Mouse (Mus musculus) naive thymus-derived CD4-positive, alpha-beta T cell, adult 2 months (primary cell): ENCODE measurements around the gene Vmn1r229.

Source experiments
- DNase-seq: peaks from one replicate; pipeline ENCODE4 v3.0.0-alpha.2; 2011; ENCODE audit warnings: low read depth

Gene Vmn1r229

DNA sequence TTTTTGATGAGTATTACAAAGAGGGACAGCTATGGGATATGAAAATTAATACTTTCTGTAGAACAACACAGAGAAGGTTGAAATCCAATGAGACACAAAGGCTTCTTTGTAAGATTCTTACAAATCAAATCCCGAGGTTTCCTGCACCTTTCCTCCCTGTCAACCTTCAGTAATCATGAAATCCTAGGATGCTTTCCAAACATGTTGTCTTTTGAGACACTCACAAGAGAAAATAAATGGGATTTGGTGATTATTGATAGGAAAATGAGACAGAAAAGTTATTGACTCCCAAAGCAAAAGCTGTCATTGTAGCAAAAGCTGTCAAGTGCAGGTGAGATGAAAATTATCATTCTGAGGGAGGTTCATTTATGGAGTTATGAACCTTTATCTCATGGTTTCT, at the start of gene Vmn1r229:
Gene Vmn1r229 (plus strand): TSS at position 301 of the 400 bp plus-strand sequence.
- no peak for DNase-seq

DNA sequence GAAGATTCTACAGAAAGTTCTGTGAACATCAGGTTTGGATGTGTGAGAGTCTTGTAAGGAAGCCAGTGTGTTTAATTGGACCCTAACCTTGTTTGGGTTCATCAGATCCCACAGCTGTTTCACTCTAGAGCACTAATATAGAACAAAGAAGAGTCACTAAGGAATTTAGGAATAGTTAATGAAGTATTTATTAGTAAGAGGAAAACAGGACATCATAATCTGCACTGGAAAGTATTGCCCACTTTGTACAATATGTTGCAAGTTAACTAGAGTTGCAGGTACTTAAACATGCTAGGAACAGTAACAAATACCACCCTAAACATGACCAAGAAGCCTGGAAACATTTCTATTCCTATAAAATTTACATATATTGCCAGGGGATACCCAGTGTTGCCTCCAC, 25.3 kb upstream of the Vmn1r229 start, which contains the start of gene Vmn1r228:
Gene Vmn1r228 (minus strand): TSS at position 101 of the 400 bp plus-strand sequence.
- no peak for DNase-seq

DNA sequence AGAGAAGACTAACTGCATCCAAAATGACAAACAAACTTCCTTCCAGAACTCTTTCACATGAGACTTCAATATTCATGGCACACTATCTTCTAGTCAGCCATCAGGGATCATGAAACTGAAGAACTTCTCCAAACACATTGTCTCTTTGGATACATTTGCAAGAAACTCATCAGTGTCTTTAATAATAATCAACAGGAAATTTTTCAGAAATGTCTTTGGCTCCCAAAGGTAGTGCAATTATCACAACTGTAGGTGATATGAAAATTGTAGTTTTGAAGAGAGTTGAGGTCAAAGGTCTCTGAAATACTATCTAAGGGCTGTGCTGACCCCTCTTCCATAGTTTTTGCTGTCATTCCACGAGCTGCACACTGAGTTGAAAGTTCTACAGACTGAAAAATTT, 28.8 kb downstream of the Vmn1r229 start, which contains the start of gene Vmn1r230:
Gene Vmn1r230 (plus strand): TSS at position 301 of the 400 bp plus-strand sequence.
- DNase-seq, result no peak
